Mouse (Mus musculus) CH12.LX (cell line): ENCODE measurements around the gene Gtf3c1. TPM values are rescaled to one million over a fixed set of nuclear protein-coding genes. Genes with fewer than 3 reads are reported as not detected.

Experiments used
- DNase-seq: peaks from one replicate; pipeline ENCODE4 v3.0.0-alpha.2; 2013; ENCODE audit errors: extremely low read depth
- H3K27ac ChIP-seq: 2 replicates; pipeline ENCODE4 v1.5.1; 2012; ENCODE audit warnings: low read depth, mild to moderate bottlenecking, control low read depth, moderate library complexity; ENCODE audit not compliant: insufficient read depth
- H3K27me3 ChIP-seq: replicated peaks from 2 replicates; pipeline ENCODE3; 2012; ENCODE audit warnings: inconsistent platforms
- H3K36me3 ChIP-seq, 2 experiments: replicated peaks in 1 of 2; 2 replicates each; pipeline versions ENCODE3 to v1.6.1; 2012; ENCODE audit warnings: inconsistent platforms in 1 of 2, low read length in 1 of 2, mild to moderate bottlenecking in 1 of 2, mixed read lengths in 1 of 2, moderate library complexity in 1 of 2; ENCODE audit not compliant: control insufficient read depth in 1 of 2, insufficient read depth in 1 of 2
- H3K4me1 ChIP-seq, 2 experiments: 2 replicates each; pipeline ENCODE4 v1.6.1; 2012; ENCODE audit warnings: inconsistent platforms in 1 of 2, moderate library complexity in 1 of 2; ENCODE audit not compliant: insufficient read depth in 2 of 2, control insufficient read depth in 1 of 2
- H3K4me2 ChIP-seq: 2 replicates; pipeline ENCODE4 v1.6.1; 2012; ENCODE audit warnings: low read depth, mild to moderate bottlenecking, control low read depth; ENCODE audit not compliant: poor library complexity, insufficient read depth, severe bottlenecking
- H3K4me3 ChIP-seq, 3 experiments: fragments of 150-350 bp in 1 of 3; sonication (generic) in 1 of 3; replicated peaks in 1 of 3; 2 replicates each; pipeline versions ENCODE3 to v1.5.1; 2011 to 2012; ENCODE audit warnings: low read depth in 2 of 3, low read length in 2 of 3, mild to moderate bottlenecking in 2 of 3, moderate library complexity in 2 of 3, control low read depth in 1 of 3, improper control_type of control experiment in 1 of 3, inconsistent platforms in 1 of 3, mixed read lengths in 1 of 3; ENCODE audit not compliant: poor library complexity in 1 of 3
- H3K79me2 ChIP-seq: replicated peaks from 2 replicates; pipeline ENCODE4 v1.6.1; 2012; ENCODE audit warnings: mild to moderate bottlenecking, moderate library complexity; ENCODE audit not compliant: control insufficient read depth, poor library complexity, insufficient read depth, severe bottlenecking; ENCODE audit errors: extremely low read depth
- H3K9ac ChIP-seq: 2 replicates; pipeline ENCODE4 v1.6.1; 2012; ENCODE audit warnings: low read depth, mild to moderate bottlenecking, control low read depth, moderate library complexity; ENCODE audit not compliant: insufficient read depth
- H3K9me3 ChIP-seq: replicated peaks from 2 replicates; pipeline ENCODE3; 2012; ENCODE audit warnings: low read length, inconsistent platforms, mixed read lengths
- BHLHE40 ChIP-seq: IDR thresholded peaks from 2 replicates; pipeline ENCODE4 v1.6.1; 2011; ENCODE audit warnings: mild to moderate bottlenecking, low read depth, low read length, improper control_type of control experiment
- CHD1 ChIP-seq: IDR thresholded peaks from 2 replicates; pipeline ENCODE4 v1.6.1; 2012; ENCODE audit warnings: low read depth, low read length, improper control_type of control experiment, inconsistent platforms
- CHD2 ChIP-seq: IDR thresholded peaks from 2 replicates; pipeline ENCODE4 v1.6.1; 2011; ENCODE audit warnings: low read length, improper control_type of control experiment
- CTCF ChIP-seq, 2 experiments: IDR thresholded peaks in 1 of 2; conservative IDR thresholded peaks in 1 of 2; 2 replicates each; pipeline ENCODE4 v1.5.1; 2011 to 2012; ENCODE audit warnings: low read depth in 2 of 2, low read length in 2 of 2, improper control_type of control experiment in 1 of 2, inconsistent platforms in 1 of 2, mild to moderate bottlenecking in 1 of 2, moderate library complexity in 1 of 2
- E2F4 ChIP-seq: IDR thresholded peaks from 2 replicates; pipeline ENCODE4 v1.6.1; 2011; ENCODE audit warnings: low read depth, low read length, improper control_type of control experiment; ENCODE audit not compliant: insufficient replicate concordance
- ELF1 ChIP-seq: IDR thresholded peaks from 2 replicates; pipeline ENCODE4 v1.6.1; 2014; ENCODE audit warnings: low read depth, mild to moderate bottlenecking, inconsistent platforms, low read length, improper control_type of control experiment
- EP300 ChIP-seq: IDR thresholded peaks from 2 replicates; pipeline ENCODE4 v1.6.1; 2011; ENCODE audit warnings: low read length, improper control_type of control experiment
- ETS1 ChIP-seq: conservative IDR thresholded peaks from 2 replicates; pipeline ENCODE4 v1.6.1; 2012; ENCODE audit warnings: low read depth, mild to moderate bottlenecking, inconsistent platforms, low read length, improper control_type of control experiment, moderate library complexity
- GABPA ChIP-seq: IDR thresholded peaks from 2 replicates; pipeline ENCODE4 v1.6.1; 2012; ENCODE audit warnings: low read depth, low read length, improper control_type of control experiment, inconsistent platforms; ENCODE audit not compliant: insufficient replicate concordance
- HCFC1 ChIP-seq: IDR thresholded peaks from 2 replicates; pipeline ENCODE4 v1.6.1; 2012; ENCODE audit warnings: low read depth, mild to moderate bottlenecking, inconsistent platforms, low read length, improper control_type of control experiment
- IRF4 ChIP-seq: IDR thresholded peaks from 2 replicates; pipeline ENCODE4 v1.6.1; 2014; ENCODE audit warnings: low read depth, mild to moderate bottlenecking, inconsistent platforms, low read length, improper control_type of control experiment
- JUN ChIP-seq: IDR thresholded peaks from 2 replicates; pipeline ENCODE4 v1.6.1; 2011; ENCODE audit warnings: low read depth, mild to moderate bottlenecking, low read length, improper control_type of control experiment, moderate library complexity; ENCODE audit not compliant: insufficient read depth
- JUND ChIP-seq: conservative IDR thresholded peaks from 2 replicates; pipeline ENCODE4 v1.6.1; 2011; ENCODE audit warnings: low read depth, low read length, improper control_type of control experiment
- KAT2A ChIP-seq: IDR thresholded peaks from 2 replicates; pipeline ENCODE4 v1.6.1; 2012; ENCODE audit warnings: low read length, improper control_type of control experiment, inconsistent platforms; ENCODE audit not compliant: insufficient replicate concordance
- MAFK ChIP-seq: IDR thresholded peaks from 2 replicates; pipeline ENCODE4 v1.6.1; 2011; ENCODE audit warnings: low read length, improper control_type of control experiment; ENCODE audit not compliant: insufficient replicate concordance
- MAX ChIP-seq: IDR thresholded peaks from 2 replicates; pipeline ENCODE4 v1.6.1; 2011; ENCODE audit warnings: low read length, improper control_type of control experiment
- MAZ ChIP-seq: IDR thresholded peaks from 2 replicates; pipeline ENCODE4 v1.6.1; 2012; ENCODE audit warnings: low read depth, mild to moderate bottlenecking, inconsistent platforms, low read length, improper control_type of control experiment, moderate library complexity
- MEF2A ChIP-seq: IDR thresholded peaks from 2 replicates; pipeline ENCODE4 v1.6.1; 2014; ENCODE audit warnings: low read depth, mild to moderate bottlenecking, inconsistent platforms, low read length, improper control_type of control experiment, borderline replicate concordance
- MXI1 ChIP-seq: IDR thresholded peaks from 2 replicates; pipeline ENCODE4 v1.6.1; 2011; ENCODE audit warnings: mild to moderate bottlenecking, low read depth, low read length, improper control_type of control experiment
- MYC ChIP-seq: IDR thresholded peaks from 2 replicates; pipeline ENCODE4 v1.6.1; 2011; ENCODE audit warnings: low read depth, mild to moderate bottlenecking, improper control_type of control experiment, low read length
- NELFE ChIP-seq: IDR thresholded peaks from 2 replicates; pipeline ENCODE4 v1.6.1; 2011; ENCODE audit warnings: low read depth, low read length, improper control_type of control experiment
- NRF1 ChIP-seq: IDR thresholded peaks from 2 replicates; pipeline ENCODE4 v1.6.1; 2014; ENCODE audit warnings: low read depth, mild to moderate bottlenecking, inconsistent platforms, low read length, improper control_type of control experiment, moderate library complexity
- PAX5 ChIP-seq: IDR thresholded peaks from 2 replicates; pipeline ENCODE4 v1.6.1; 2012; ENCODE audit warnings: low read length, inconsistent platforms, mixed read lengths
- POLR2A ChIP-seq: IDR thresholded peaks from 2 replicates; pipeline ENCODE4 v1.6.1; 2011; ENCODE audit warnings: low read depth, mild to moderate bottlenecking, improper control_type of control experiment, low read length
- POLR2AphosphoS2 ChIP-seq: IDR thresholded peaks from 2 replicates; pipeline ENCODE4 v1.6.1; 2011; ENCODE audit warnings: low read depth, low read length, improper control_type of control experiment
- RAD21 ChIP-seq: IDR thresholded peaks from 2 replicates; pipeline ENCODE4 v1.6.1; 2011; ENCODE audit warnings: low read depth, mild to moderate bottlenecking, low read length, improper control_type of control experiment, moderate library complexity
- RCOR1 ChIP-seq: conservative IDR thresholded peaks from 2 replicates; pipeline ENCODE4 v1.6.1; 2012; ENCODE audit warnings: low read depth, mild to moderate bottlenecking, inconsistent platforms, low read length, improper control_type of control experiment
- SIN3A ChIP-seq: IDR thresholded peaks from 2 replicates; pipeline ENCODE4 v1.6.1; 2012; ENCODE audit warnings: low read length, improper control_type of control experiment, inconsistent platforms
- SMC3 ChIP-seq: IDR thresholded peaks from 2 replicates; pipeline ENCODE4 v1.6.1; 2011; ENCODE audit warnings: low read depth, low read length, improper control_type of control experiment
- TBP ChIP-seq: conservative IDR thresholded peaks from 2 replicates; pipeline ENCODE4 v1.6.1; 2011; ENCODE audit warnings: low read depth, low read length, improper control_type of control experiment
- TCF12 ChIP-seq: IDR thresholded peaks from 2 replicates; pipeline ENCODE4 v1.6.1; 2014; ENCODE audit warnings: low read depth, mild to moderate bottlenecking, inconsistent platforms, low read length, improper control_type of control experiment
- UBTF ChIP-seq: IDR thresholded peaks from 2 replicates; pipeline ENCODE4 v1.6.1; 2012; ENCODE audit warnings: low read depth, mild to moderate bottlenecking, inconsistent platforms, low read length, improper control_type of control experiment, moderate library complexity
- USF1 ChIP-seq: IDR thresholded peaks from 2 replicates; pipeline ENCODE4 v1.6.1; 2014; ENCODE audit warnings: low read depth, mild to moderate bottlenecking, inconsistent platforms, low read length, improper control_type of control experiment
- USF2 ChIP-seq: conservative IDR thresholded peaks from 2 replicates; pipeline ENCODE4 v1.6.1; 2011; ENCODE audit warnings: low read depth, low read length, improper control_type of control experiment
- ZC3H11A ChIP-seq: IDR thresholded peaks from 2 replicates; pipeline ENCODE4 v1.6.1; 2012; ENCODE audit warnings: low read depth, mild to moderate bottlenecking, inconsistent platforms, low read length, improper control_type of control experiment
- ZKSCAN1 ChIP-seq: IDR thresholded peaks from 2 replicates; pipeline ENCODE4 v1.6.1; 2012; ENCODE audit warnings: low read depth, inconsistent platforms, low read length, improper control_type of control experiment, borderline replicate concordance
- ZMIZ1 ChIP-seq: IDR thresholded peaks from 2 replicates; pipeline ENCODE4 v1.6.1; 2012; ENCODE audit warnings: low read depth, mild to moderate bottlenecking, inconsistent platforms, low read length, improper control_type of control experiment
- ZNF384 ChIP-seq: IDR thresholded peaks from 2 replicates; pipeline ENCODE4 v1.6.1; 2012; ENCODE audit warnings: low read depth, low read length, improper control_type of control experiment, inconsistent platforms
- dilution Hi-C: fragments of 300-500 bp; cut with MboI; formaldehyde crosslinking; loops from 2 replicates; pipeline ENCODE4 v1.14.3; 2020; ENCODE audit warnings: low sequenced_read_pairs; ENCODE audit not compliant: extremely low pct_unique_long_range_greater_than_20kb, extremely low pct_ligation_motif_present
- in situ Hi-C: fragments of 300-500 bp; cut with MboI; formaldehyde crosslinking; loops from 3 replicates; pipeline ENCODE4 v1.14.3; 2019; ENCODE audit warnings: low sequenced_read_pairs, low pct_ligation_motif_present, low pct_unique_long_range_greater_than_20kb, mixed read lengths
- polyA plus RNA-seq: library from polyadenylated mRNA; unstranded; fragments of >175 nt; gene quantifications from 2 replicates; pipeline ENCODE4 v1.2.1, GENCODE M21; 2012; ENCODE audit warnings: low read depth; ENCODE audit not compliant: insufficient read length
- total RNA-seq, 2 experiments: library from RNA; depleted of rRNA; stranded (reverse); fragments of 300-350 nt in 1 of 2; fragments of >200 nt in 1 of 2; gene quantifications; 2 replicates each; pipeline ENCODE4 v1.2.3; 2012 to 2014

The Gtf3c1 gene
- 44.6 and 48.4 TPM in 2 replicates for total RNA-seq (2012; rRNA removed)
- 18.4 and 20.2 TPM in 2 replicates for total RNA-seq (2014; rRNA removed)
- 37.9 and 46.8 TPM in 2 replicates for polyA plus RNA-seq

DNA sequence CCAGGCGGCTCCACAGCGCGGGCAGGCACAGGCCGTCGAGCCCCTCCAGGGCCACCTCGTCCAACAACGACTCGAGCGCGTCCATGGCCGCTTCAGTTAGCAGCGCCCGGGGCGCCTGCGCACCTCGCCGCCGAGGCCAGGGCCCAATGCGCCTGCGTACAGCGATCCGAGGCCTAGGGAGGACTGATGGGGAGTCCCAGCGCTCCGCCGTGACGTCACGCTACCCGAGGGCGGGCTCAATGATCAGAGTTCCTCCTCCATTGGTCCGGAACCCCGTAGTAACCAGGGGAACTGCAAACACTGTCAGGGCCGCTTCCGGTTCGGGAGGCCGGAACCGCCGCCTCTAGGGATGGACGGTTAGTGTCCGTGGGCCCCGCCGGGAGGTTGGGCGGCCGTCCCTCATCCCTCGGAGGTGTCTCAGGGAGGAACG is at the start of gene Gtf3c1, which contains the start of gene D430042O09Rik:
Gene Gtf3c1 (minus strand): TSS at position 188 of the 430 bp plus-strand sequence.
Gene D430042O09Rik (plus strand): TSS at position 296 of the 430 bp plus-strand sequence.
- H3K4me1 ChIP-seq: peaks cover 7 to 31% of the 10 kb centered on the region in 2 experiments
- in situ Hi-C loops: no loop called here

GRCm38 (mm10) chr7:125756806-125757205 is 49.2 kb upstream of the Gtf3c1 start:
- TF ChIP-seq JUND: no peak
- no peak for TF ChIP-seq ZKSCAN1
- no peak for TF ChIP-seq SMC3
- no peak for TF ChIP-seq JUN
- no peak for TF ChIP-seq POLR2AphosphoS2
- TF ChIP-seq ZNF384: no peak
- no peak for TF ChIP-seq POLR2A
- no peak for TF ChIP-seq IRF4
- no peak for TF ChIP-seq RAD21
- TF ChIP-seq ZMIZ1: no peak
- no peak for TF ChIP-seq RCOR1
- no peak for TF ChIP-seq USF2
- TF ChIP-seq SIN3A: no peak
- no peak for TF ChIP-seq BHLHE40
- TF ChIP-seq EP300: no peak
- no peak for TF ChIP-seq ETS1
- TF ChIP-seq ELF1: no peak
- no peak for TF ChIP-seq MAFK
- TF ChIP-seq, all 38 proteins: peak for 0
- Histone ChIP-seq H3K79me2 (no peaks in the 10 kb centered on the region), H3K4me1 (no peaks in the 10 kb centered on the region), H3K27ac (no peak overlapping the region), H3K9me3 (no peaks in the 10 kb centered on the region), H3K4me2 (no peak overlapping the region), H3K36me3 (peaks cover 0 to 4% of the 10 kb centered on the region in 2 experiments), H3K9ac (no peak overlapping the region), H3K4me3 (no peak overlapping the region), H3K27me3 (no peaks in the 10 kb centered on the region)
- in situ Hi-C loops: no loop called here
- dilution Hi-C loops: no loop called here
- DNase-seq: no peak

More for the DNA sequence above, at the start of gene Gtf3c1, which contains the start of gene D430042O09Rik:
- H3K9me3 ChIP-seq: no peaks in the 10 kb centered on the region
- peak; percentile 98 for DNase-seq
- H3K4me2 ChIP-seq: peak within 1 kb of the TSS; percentile 76
- peak within 1 kb of the TSS; percentile 83 for H3K9ac ChIP-seq
- H3K27ac ChIP-seq: peak within 1 kb of the TSS; percentile 23; the same call in 1 of the 2 replicates
- TF ChIP-seq ZC3H11A (no peak), ZMIZ1 (peak; percentile 85), GABPA (no peak), ZKSCAN1 (no peak), SIN3A (peak; percentile 86), POLR2AphosphoS2 (peak; percentile 78; the same call in 1 of the 2 replicates), CTCF (conservative IDR thresholded peaks at IDR 0.05 in 1 of 2, IDR thresholded peaks at IDR 0.05 in 1 of 2; ENCODE audit: low read depth in 2 of 2, low read length in 2 of 2) (no peak), JUND (no peak), HCFC1 (peak; percentile 78), BHLHE40 (no peak), JUN (no peak), MAX (peak; percentile 83), EP300 (no peak), ZNF384 (no peak), POLR2A (peak; percentile 88), MEF2A (peak; percentile 38; the same call in 1 of the 2 replicates), E2F4 (no peak), PAX5 (no peak), USF1 (no peak), MXI1 (peak; percentile 88), SMC3 (no peak), CHD1 (no peak), RCOR1 (no peak), MAFK (no peak), NRF1 (peak; percentile 99), NELFE (peak; percentile 88), ETS1 (no peak; the same call in 1 of the 2 replicates), MAZ (no peak), TBP (no peak), UBTF (no peak), ELF1 (peak; percentile 92), RAD21 (no peak), CHD2 (no peak; the same call in 1 of the 2 replicates), USF2 (no peak), MYC (no peak), IRF4 (peak; percentile 68), KAT2A (peak; percentile 69; the same call in 1 of the 2 replicates), TCF12 (peak; percentile 67)
- peaks cover 23% of the 10 kb centered on the region for H3K79me2 ChIP-seq
- peak within 1 kb of the TSS; percentile 90 to 98 (median 92) for H3K4me3 ChIP-seq
- peaks cover 14 to 39% of the 10 kb centered on the region in 2 experiments for H3K36me3 ChIP-seq
- dilution Hi-C loops: no loop called here
- no peaks in the 10 kb centered on the region for H3K27me3 ChIP-seq
